In the genomic region with DNA sequence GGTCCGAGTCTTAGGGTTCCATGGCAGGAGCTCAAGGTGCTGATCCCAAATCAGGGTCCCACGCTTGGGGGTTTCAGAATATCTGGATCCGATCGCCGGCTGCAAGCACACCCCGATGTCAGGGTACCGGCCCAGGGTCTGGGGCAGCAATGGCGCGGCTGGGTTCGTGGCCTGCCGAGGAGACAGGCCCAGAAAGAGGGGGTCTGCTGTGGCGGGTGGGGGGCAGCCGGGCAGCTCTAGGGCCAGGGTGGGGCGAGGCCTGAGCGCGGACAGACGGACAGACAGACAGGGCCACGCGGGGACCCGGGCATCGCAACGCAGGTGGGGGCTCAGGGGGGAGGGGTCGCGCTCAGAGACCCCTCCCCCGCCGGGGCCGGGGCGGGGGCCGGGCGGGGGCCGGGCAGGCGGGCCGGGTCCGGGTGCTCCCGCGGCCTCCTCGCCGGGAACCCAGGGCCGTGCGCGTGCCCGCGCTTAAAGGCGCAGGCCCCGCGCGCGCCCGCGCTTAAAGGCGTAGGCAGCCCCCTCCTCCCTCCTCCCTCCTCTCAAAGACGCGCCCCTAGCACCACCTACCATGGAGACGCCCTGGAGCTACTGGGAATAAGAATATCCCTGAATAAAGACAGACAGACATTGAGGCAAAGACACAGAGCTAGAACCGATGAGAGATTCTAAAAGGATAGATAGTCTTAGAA, we compare ENCODE assay signal across 8 mouse cellular contexts. TPM values are rescaled to one million over a fixed set of nuclear protein-coding genes. Genes with fewer than 3 reads are reported as not detected.
A peak's percentile ranks its signal among the peaks of the same experiment; 100 is the strongest.
DNase-seq lines count a peak whose midpoint lies in the region; ATAC-seq lines count a peak whose summit lies in the region.

A gene (minus strand): TSS at position 121 of the 692 bp plus-strand sequence.

- peaks cover 16% of the 10 kb centered on the region for H3K27me3 ChIP-seq in heart, embryonic 14.5 days (ENCODE audit: control insufficient read depth, insufficient read depth, low read length)
- H3K27me3 ChIP-seq in lung, embryonic 15.5 days, result peaks cover 17% of the 10 kb centered on the region

- H3K9ac ChIP-seq in heart, embryonic 14.5 days (ENCODE audit: low read length), result peak within 1 kb of the TSS; percentile 82
- peak within 1 kb of the TSS; percentile 59 for H3K9ac ChIP-seq in lung, embryonic 15.5 days

- no peaks in the 10 kb centered on the region for H3K9me3 ChIP-seq in heart, embryonic 14.5 days (ENCODE audit: control insufficient read depth, low read length)
- H3K9me3 ChIP-seq in lung, embryonic 15.5 days, result no peaks in the 10 kb centered on the region

- peak; percentile 40; the same call in 1 of the 2 replicates for ATAC-seq in heart, embryonic 14.5 days (ENCODE audit: insufficient number of reproducible peaks, insufficient read depth, low FRiP score, low read depth)
- peak; percentile 46; the same call in 1 of the 2 replicates for ATAC-seq in lung, embryonic 15.5 days (ENCODE audit: borderline replicate concordance, extremely low read depth, low FRiP score, low TSS enrichment)

- peak within 1 kb of the TSS; percentile 49 to 66 for H3K4me3 ChIP-seq in heart, embryonic 14.5 days (ENCODE audit: control insufficient read depth in 1 of 2, insufficient read depth in 1 of 2, low read depth in 1 of 2, low read length in 2 of 2)
- H3K4me3 ChIP-seq in lung, embryonic 15.5 days, result peak within 1 kb of the TSS; percentile 59

- WGBS in heart, embryonic 14.5 days, result 2% methylated on average over 40 of the region's 55 CpGs
- under 1% methylated on average over 38 of the region's 55 CpGs for WGBS in lung, embryonic 15.5 days

- no peaks in the 10 kb centered on the region for H3K36me3 ChIP-seq in heart, embryonic 14.5 days (ENCODE audit: control insufficient read depth, insufficient read depth, low read length)
- H3K36me3 ChIP-seq in lung, embryonic 15.5 days, result no peaks in the 10 kb centered on the region

- H3K27ac ChIP-seq in heart, embryonic 14.5 days (replicated peaks in 1 of 2; ENCODE audit: control insufficient read depth in 1 of 2, insufficient read depth in 1 of 2, low read depth in 2 of 2, low read length in 2 of 2), result no peak within 1 kb of the TSS
- H3K27ac ChIP-seq in lung, embryonic 15.5 days, result no peak within 1 kb of the TSS

- peak; percentile 41 for DNase-seq in urinary bladder, postnatal 14 days (ENCODE audit: low spot score)
- DNase-seq in urinary bladder, postnatal 36 days (ENCODE audit: low spot score in 2 of 2), result no peak
- DNase-seq in embryo, embryonic 11.5 days (ENCODE audit: low read depth, low spot score), result peak; percentile 73
- peak; percentile 76 for DNase-seq in layer of hippocampus, adult 9-11 months
- peak; percentile 52 to 64 for DNase-seq in right cerebral cortex, postnatal 36 days (ENCODE audit: low spot score in 2 of 2)
- DNase-seq in urinary bladder, postnatal 4 days (ENCODE audit: low spot score in 2 of 2), result no peak

- peak within 1 kb of the TSS; percentile 85 for H3K4me2 ChIP-seq in heart, embryonic 14.5 days (ENCODE audit: low read length)
- peak within 1 kb of the TSS; percentile 65 for H3K4me2 ChIP-seq in lung, embryonic 15.5 days

- H3K4me1 ChIP-seq in heart, embryonic 14.5 days (ENCODE audit: control insufficient read depth in 2 of 2, insufficient read depth in 2 of 2, low read length in 2 of 2), result peaks cover 2 to 11% of the 10 kb centered on the region in 2 experiments; a peak in 2 of 4 replicates
- H3K4me1 ChIP-seq in lung, embryonic 15.5 days, result peaks cover 23% of the 10 kb centered on the region

RNA-seq across cellular contexts. Expression of the gene that starts here (rescaled TPM):
- polyA plus RNA-seq in heart, embryonic 14.5 days (2014; fragmentation: Nextera tagmentation; extraction: Ambion mirVana), result 0.86 and 1.3 TPM in 2 replicates
- 4.2 TPM in 2 replicates for polyA plus RNA-seq in lung, embryonic 15.5 days (2015; fragmentation: Nextera tagmentation; extraction: Ambion mirVana)

Comparison
In these comparisons a context has a peak if more than half of its experiments do, and no peak if none do; other contexts are left out.
1. DNase-seq: peak in urinary bladder, postnatal 14 days (single experiment), embryo, embryonic 11.5 days (single experiment), layer of hippocampus, adult 9-11 months (single experiment) and right cerebral cortex, postnatal 36 days (2 of 2); none in urinary bladder, postnatal 36 days (0 of 2) and urinary bladder, postnatal 4 days (0 of 2).